ENCODE assay signal across 7 mouse cellular contexts in the genomic region with DNA sequence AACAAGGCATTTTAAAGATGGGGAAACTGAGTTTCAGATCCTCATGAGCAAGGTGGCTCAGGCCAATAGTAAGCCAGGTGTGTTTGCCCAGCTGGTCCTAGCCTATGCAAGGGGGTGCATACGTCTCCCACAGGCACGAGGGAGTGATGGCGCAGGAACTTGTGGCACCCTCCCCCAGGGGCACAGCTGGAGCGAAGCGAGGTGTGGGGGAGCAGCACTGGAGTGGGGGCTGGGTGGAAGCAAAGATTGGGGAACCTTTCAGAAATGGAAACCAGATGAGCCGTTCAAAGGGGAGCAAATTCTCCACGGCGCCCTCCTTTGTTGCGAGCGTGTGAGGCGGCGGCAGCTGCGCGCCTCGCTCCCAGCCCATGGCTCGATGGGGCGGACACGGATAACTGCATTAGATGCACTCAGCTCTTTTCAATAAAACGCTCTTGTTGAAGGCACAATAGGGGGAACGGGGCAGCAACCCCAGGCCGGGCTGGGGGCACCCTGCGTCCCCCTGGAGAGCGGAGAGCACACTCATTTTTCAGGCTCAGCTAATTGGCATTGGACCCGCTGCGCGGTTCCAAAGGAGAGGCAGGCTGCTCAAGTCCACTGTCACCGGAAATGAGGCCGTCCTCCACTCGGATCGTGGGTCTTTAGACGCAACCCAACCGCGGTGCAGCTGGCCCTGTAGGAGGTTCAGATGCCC. TPM values are rescaled to one million over a fixed set of nuclear protein-coding genes. Genes with fewer than 3 reads are reported as not detected.
DNase-seq lines count a peak whose midpoint lies in the region; ATAC-seq and TF ChIP-seq lines count a peak whose summit lies in the region.

No protein-coding gene starts in this region.

- peak overlapping the region; percentile 77 for H3K4me3 ChIP-seq in E14TG2a.4 (replicated peaks; ENCODE audit: low read length)
- H3K4me3 ChIP-seq in midbrain, embryonic 11.5 days (ENCODE audit: low read depth, low read length), result peak overlapping the region; percentile 12; the same call in 1 of the 2 replicates

- peak overlapping the region; percentile 50; the same call in 1 of the 2 replicates for H3K9ac ChIP-seq in midbrain, embryonic 11.5 days (ENCODE audit: low read length)

- peaks cover 10% of the 10 kb centered on the region for H3K9me3 ChIP-seq in E14TG2a.4 (ENCODE audit: low read length)
- 0 out of 2 replicates have a peak, but pooled peaks cover 3% of the 10 kb centered on the region for H3K9me3 ChIP-seq in midbrain, embryonic 11.5 days (ENCODE audit: control insufficient read depth, low read length)

- H3K27ac ChIP-seq in midbrain, embryonic 11.5 days (ENCODE audit: low read depth, low read length), result peak overlapping the region; percentile 62

- ATAC-seq in granulocyte monocyte progenitor cell, adult 5-6 weeks (replicated peaks; ENCODE audit: poor library complexity, severe bottlenecking), result peak; percentile 44
- ATAC-seq in midbrain, embryonic 11.5 days (ENCODE audit: low FRiP score), result peak; percentile 90

- WGBS in midbrain, embryonic 11.5 days, result 2% methylated on average over 33 of the region's 33 CpGs

- H3K4me2 ChIP-seq in midbrain, embryonic 11.5 days, result peak overlapping the region; percentile 38

- H3K36me3 ChIP-seq in E14TG2a.4 (ENCODE audit: insufficient read depth, low read length), result no peaks in the 10 kb centered on the region
- H3K36me3 ChIP-seq in midbrain, embryonic 11.5 days (ENCODE audit: control insufficient read depth, insufficient read depth, low read length), result no peaks in the 10 kb centered on the region

- peaks cover 61% of the 10 kb centered on the region for H3K27me3 ChIP-seq in E14TG2a.4 (ENCODE audit: insufficient read depth, low read length)
- H3K27me3 ChIP-seq in midbrain, embryonic 11.5 days (ENCODE audit: control insufficient read depth, insufficient read depth, low read length), result no peaks in the 10 kb centered on the region

- no peak for TF ChIP-seq CTCF in E14TG2a.4 (conservative IDR thresholded peaks at IDR 0.05; ENCODE audit: low read length)

- peak; percentile 54 to 61 for DNase-seq in B cell, adult 2 months
- DNase-seq in midbrain, embryonic 11.5 days (ENCODE audit: low spot score, missing footprints), result peak; percentile 97
- peak; percentile 67 for DNase-seq in thymus, postnatal 4 days
- no peak for DNase-seq in frontal cortex, postnatal 14 days (ENCODE audit: low spot score in 2 of 2)
- no peak for DNase-seq in ovary, adult 18-20 months (ENCODE audit: low spot score)

- H3K4me1 ChIP-seq in E14TG2a.4 (replicated peaks; ENCODE audit: low read depth, low read length), result peaks cover 11% of the 10 kb centered on the region; the same call in 1 of the 2 replicates
- peaks cover 22% of the 10 kb centered on the region for H3K4me1 ChIP-seq in midbrain, embryonic 11.5 days (ENCODE audit: control insufficient read depth, insufficient read depth, low read length)

RNA-seq across cellular contexts. Expression of gene Smoc1, which starts 27.9 kb away (rescaled TPM):
- total RNA-seq in granulocyte monocyte progenitor cell, adult 5-6 weeks (2014; fragmentation: Nextera tagmentation), result 0.64 TPM in 1 of 2 replicates, not detected in the other
- total RNA-seq in granulocyte monocyte progenitor cell, adult 5-6 weeks (2017), result 0.31 and 1.2 TPM in 2 replicates
- 17.3 and 19.0 TPM in 2 replicates for polyA plus RNA-seq in midbrain, embryonic 11.5 days (2014; fragmentation: Nextera tagmentation; extraction: Ambion mirVana)

RNA-seq across cellular contexts. Expression of gene Slc10a1, which starts 30.2 kb away (rescaled TPM):
- total RNA-seq in granulocyte monocyte progenitor cell, adult 5-6 weeks (2014; fragmentation: Nextera tagmentation), result not detected in 2 replicates
- total RNA-seq in granulocyte monocyte progenitor cell, adult 5-6 weeks (2017), result not detected in 2 replicates
- polyA plus RNA-seq in midbrain, embryonic 11.5 days (2014; fragmentation: Nextera tagmentation; extraction: Ambion mirVana), result 0.26 and 0.44 TPM in 2 replicates

RNA-seq across cellular contexts. Expression of gene Srsf5, which starts 53.4 kb away (rescaled TPM):
- total RNA-seq in granulocyte monocyte progenitor cell, adult 5-6 weeks (2014; fragmentation: Nextera tagmentation), result 313 and 360 TPM in 2 replicates
- 731 and 831 TPM in 2 replicates for total RNA-seq in granulocyte monocyte progenitor cell, adult 5-6 weeks (2017)
- polyA plus RNA-seq in midbrain, embryonic 11.5 days (2014; fragmentation: Nextera tagmentation; extraction: Ambion mirVana), result 444 and 504 TPM in 2 replicates

Comparison
In these comparisons a context has a peak if more than half of its experiments do, and no peak if none do; other contexts are left out.
1. DNase-seq: peak in B cell, adult 2 months (2 of 2), midbrain, embryonic 11.5 days (single experiment) and thymus, postnatal 4 days (single experiment); none in frontal cortex, postnatal 14 days (0 of 2) and ovary, adult 18-20 months (single experiment).